ENCODE assay signal across 17 mouse cellular contexts in the genomic region with DNA sequence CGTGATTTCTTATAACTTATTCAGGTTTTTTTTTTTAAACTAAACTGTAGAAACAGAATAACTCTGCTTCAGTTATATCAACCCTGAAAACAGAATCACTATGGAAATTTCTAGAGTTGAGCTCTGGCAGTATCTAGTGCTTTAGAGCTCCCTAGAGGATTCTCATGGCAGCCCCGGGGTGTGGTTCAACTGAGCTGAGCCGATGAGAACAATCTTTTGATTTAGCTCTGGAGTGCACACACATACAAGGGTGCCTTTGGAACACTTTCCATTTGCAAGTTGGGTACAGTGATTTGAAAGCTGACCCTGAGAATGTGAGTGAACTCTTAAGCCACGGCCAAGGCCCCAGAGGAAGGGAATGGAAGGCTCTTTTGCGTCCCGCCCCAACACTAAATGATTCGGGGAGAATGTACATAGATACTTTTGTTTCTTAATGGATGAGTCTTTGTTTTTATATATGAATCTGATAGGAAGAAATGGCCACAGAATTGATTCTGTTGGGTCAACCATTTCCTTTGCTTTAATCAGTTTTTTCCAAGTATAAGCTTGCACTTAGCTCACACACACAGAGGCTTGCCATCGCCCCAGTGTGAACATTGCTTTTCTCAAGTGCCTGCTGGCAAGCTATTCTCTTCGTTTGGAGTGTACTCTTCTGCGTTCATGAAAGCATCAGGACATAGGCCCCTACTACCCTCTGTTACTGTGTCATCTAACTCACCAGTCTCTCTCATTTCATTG.
DNase-seq lines count a peak whose midpoint lies in the region; ATAC-seq and TF ChIP-seq lines count a peak whose summit lies in the region.
"Had no signal": no experiment of that assay in that cellular context is flagged by ENCODE, and none has a peak within 500 bp of the region (broad histone marks: within the 10 kb centered on the region; RNA-seq: fewer than 3 reads in every experiment).

No protein-coding gene starts in this region.

- peak; percentile 90 for DNase-seq in heart, adult 11 months
- DNase-seq in heart, adult 8-10 months (ENCODE audit: low spot score) = no peak
- peak; percentile 50 for DNase-seq in liver
- no peak for DNase-seq in right cerebral cortex, postnatal 14 days
- DNase-seq in spleen, postnatal 10 days (ENCODE audit: low spot score in 2 of 2) = no peak
- no peak for DNase-seq in lung, adult 2 months
- DNase-seq: cerebellum, adult 2 months; embryo, embryonic 11 days had no signal

- no peak for ATAC-seq in megakaryocyte, adult 5-6 weeks (ENCODE audit: poor library complexity, severe bottlenecking)
- ATAC-seq: activated CD4-positive, CD25-positive, alpha-beta regulatory T cell, adult 4 months; CD4-positive, CD25-positive, alpha-beta regulatory T cell, adult 4 months; lung, postnatal 0 days had no signal

- H3K36me3 ChIP-seq in megakaryocyte, embryonic 14.5 days (replicated peaks; ENCODE audit: low read length) = no peaks in the 10 kb centered on the region
- H3K36me3 ChIP-seq: heart, embryonic 15.5 days; hindbrain, embryonic 15.5 days; midbrain, embryonic 12.5 days; stomach, embryonic 15.5 days had no signal

- no peak for TF ChIP-seq POLR2A in lung, adult 2 months (IDR thresholded peaks at IDR 0.05; ENCODE audit: borderline replicate concordance, extremely low read depth, low read depth, low read length)

- peak overlapping the region; percentile 44 for H3K4me3 ChIP-seq in megakaryocyte, embryonic 14.5 days (replicated peaks)
- H3K4me3 ChIP-seq in lung, adult 2 months (replicated peaks; ENCODE audit: extremely low read depth, low read depth, low read length) = no peak overlapping the region
- H3K4me3 ChIP-seq: heart, embryonic 15.5 days; hindbrain, embryonic 15.5 days; midbrain, embryonic 12.5 days; stomach, embryonic 15.5 days had no signal

- peaks cover 7% of the 10 kb centered on the region for H3K9me3 ChIP-seq in megakaryocyte, embryonic 14.5 days
- H3K9me3 ChIP-seq: heart, embryonic 15.5 days; hindbrain, embryonic 15.5 days; midbrain, embryonic 12.5 days; stomach, embryonic 15.5 days had no signal

- peaks cover 17% of the 10 kb centered on the region for H3K4me1 ChIP-seq in megakaryocyte, embryonic 14.5 days
- H3K4me1 ChIP-seq in lung, adult 2 months (ENCODE audit: control insufficient read depth, insufficient read depth, low read length) = peaks cover 4% of the 10 kb centered on the region
- H3K4me1 ChIP-seq: heart, embryonic 15.5 days had no signal

- no peak for TF ChIP-seq CTCF in lung, adult 2 months (IDR thresholded peaks at IDR 0.05; ENCODE audit: insufficient read depth, low read length)

- H3K27me3 ChIP-seq in megakaryocyte, embryonic 14.5 days (replicated peaks) = no peaks in the 10 kb centered on the region
- H3K27me3 ChIP-seq: heart, embryonic 15.5 days; hindbrain, embryonic 15.5 days; midbrain, embryonic 12.5 days; stomach, embryonic 15.5 days had no signal

- WGBS in lung, adult 2 months = 73% methylated on average over 10 of the region's 10 CpGs

Comparison
In these comparisons a context has a peak if more than half of its experiments do, and no peak if none do; other contexts are left out.
1. DNase-seq: peak in heart, adult 11 months (single experiment) and liver (single experiment); none in heart, adult 8-10 months (single experiment), right cerebral cortex, postnatal 14 days (single experiment), spleen, postnatal 10 days (0 of 2) and lung, adult 2 months (single experiment).